Mouse (Mus musculus) heart, postnatal 14 days (tissue): ENCODE measurements around the gene Eva1a. TPM values are rescaled to one million over a fixed set of nuclear protein-coding genes. Genes with fewer than 3 reads are reported as not detected.

Source experiments
- DNase-seq, 2 experiments: peaks; one replicate each; pipeline ENCODE4 v3.0.0; 2021 to 2022
- intact Hi-C: fragments of 180-260 bp; cut with DNase I; formaldehyde crosslinking; loops from one replicate; pipeline ENCODE4 v1.15.1; 2025
- long read RNA-seq, 2 experiments: library from polyadenylated mRNA; stranded (forward); transcript quantifications; one replicate each; pipeline ENCODE4 v2.0.0; 2021
- total RNA-seq, 2 experiments: library from RNA; stranded (reverse); gene quantifications; 2 replicates each; pipeline ENCODE4 v1.2.3; 2021

Eva1a gene
- total RNA-seq: 1 to 10 TPM; 3.7 to 5.2 TPM
- long read RNA-seq, experiment 1, transcript Eva1a-201 (3 exons, 1,773 nt): major isoform, 13 of 15 reads
- long read RNA-seq, experiment 1, partial matches to known transcripts: 1 of 15 reads
- long read RNA-seq, experiment 1, other reads (novel, unspliced or antisense): 1 of 15 reads
- long read RNA-seq, experiment 2, transcript Eva1a-201 (3 exons, 1,773 nt): major isoform, 8 of 9 reads
- long read RNA-seq, experiment 2, partial matches to known transcripts: 1 of 9 reads
- long read RNA-seq, experiment 2, other reads (novel, unspliced or antisense): 0 of 9 reads

DNA sequence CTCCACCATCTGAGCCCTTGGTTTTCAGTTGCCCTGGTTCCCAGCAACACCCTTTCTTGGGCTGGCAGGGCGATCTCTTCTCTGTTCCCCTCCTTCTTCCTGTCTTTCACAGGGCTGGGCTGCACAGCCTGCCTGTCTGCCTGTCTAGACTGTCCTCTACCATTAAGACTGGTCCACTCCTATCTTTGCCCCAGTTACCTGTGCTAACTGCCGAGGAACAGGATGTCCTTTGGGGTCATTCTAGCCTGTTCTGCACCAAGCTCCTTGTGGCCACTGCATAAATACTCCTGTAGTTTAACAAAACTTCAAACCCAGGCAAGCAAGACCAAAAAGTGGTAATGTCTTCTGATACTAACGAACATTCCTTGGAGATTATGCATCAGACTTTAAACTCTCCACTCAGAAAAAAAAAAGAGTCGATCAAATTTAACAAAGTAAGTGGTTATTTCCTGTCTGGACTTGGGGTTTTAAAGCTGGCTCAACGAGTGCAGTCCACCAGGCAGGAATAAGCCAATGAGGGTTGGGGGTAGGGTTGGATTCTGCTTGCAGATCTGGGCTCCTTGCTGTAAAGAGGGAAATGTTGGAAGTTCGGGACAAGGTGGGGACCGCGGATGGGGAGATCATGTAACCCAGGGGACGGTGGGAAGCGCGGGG, at the start of gene Eva1a:
TSS of gene Eva1a (plus strand) at position 210 of the 654 bp plus-strand sequence.
- intact Hi-C loops: loop anchor here (2.0 to 5.0 kb wide), 2 partner anchors 46 to 54 kb away; no protein-coding TSS in a partner anchor
- no peak for DNase-seq

- intact Hi-C loops: no loop called here
- DNase-seq: no peak
Observed at GRCm38 (mm10) chr6:82012392-82012791, 28.5 kb upstream of the Eva1a start.

- intact Hi-C loops: no loop called here
Observed at GRCm38 (mm10) chr6:82021074-82021473, 19.8 kb upstream of the Eva1a start.

GRCm38 (mm10) chr6:82021494-82021893, 19.3 kb upstream of the Eva1a start:
- no peak for DNase-seq
- intact Hi-C loops: no loop called here

More at GRCm38 (mm10) chr6:82021074-82021473, 19.8 kb upstream of the Eva1a start:
- DNase-seq: no peak

DNA sequence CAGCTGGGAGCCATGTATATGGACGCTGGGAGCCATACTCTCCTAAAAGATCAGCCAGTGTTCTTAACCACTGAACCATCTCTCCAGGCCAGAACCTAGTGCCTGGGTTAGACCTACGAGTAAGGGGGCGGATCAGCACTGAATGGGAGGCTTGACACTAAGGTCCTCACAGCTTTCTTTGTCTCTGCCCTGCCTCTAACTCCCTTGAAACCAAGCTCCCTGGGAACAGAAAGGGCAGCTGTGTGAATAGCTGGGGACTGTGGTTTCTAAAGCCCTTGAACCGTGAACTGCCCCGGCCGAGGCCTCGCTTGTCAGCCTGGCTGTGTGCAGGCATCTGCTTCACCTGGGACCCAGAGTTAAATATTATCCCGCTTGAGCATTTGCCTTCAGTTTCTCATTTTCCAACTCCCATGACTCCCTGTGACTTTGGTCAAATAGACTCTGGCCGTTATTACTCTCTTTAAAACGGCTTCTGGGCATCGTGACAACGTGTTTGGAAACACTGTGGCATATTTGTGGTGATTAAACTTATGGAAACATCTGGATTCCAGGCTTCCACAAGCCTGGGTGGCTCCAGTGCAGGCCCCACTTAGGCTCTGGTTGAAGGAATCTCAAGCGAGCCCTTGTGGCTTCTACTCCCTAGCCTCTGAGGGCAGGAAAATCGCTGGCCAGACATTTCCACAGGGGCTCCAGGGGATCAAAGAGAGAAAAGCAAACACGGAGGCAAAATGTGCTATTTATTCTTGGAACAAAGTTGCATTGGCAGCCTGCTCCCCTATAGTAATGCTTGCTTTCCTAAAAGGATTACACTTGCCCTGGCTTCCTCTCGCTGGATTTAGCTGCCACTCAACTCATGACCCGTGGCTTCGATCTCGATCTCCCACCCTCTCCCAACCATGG, 11.0 kb upstream of the Eva1a start:
- peak; percentile 25 to 49 for DNase-seq
- intact Hi-C loops: no loop called here

GRCm38 (mm10) chr6:82030511-82030884, 10.3 kb upstream of the Eva1a start:
- intact Hi-C loops: no loop called here
- DNase-seq: no peak

- no peak for DNase-seq
- intact Hi-C loops: no loop called here
Observed at GRCm38 (mm10) chr6:82037211-82037610, 3.6 kb upstream of the Eva1a start.

- intact Hi-C loops: no loop called here
- no peak for DNase-seq
Observed at GRCm38 (mm10) chr6:82039193-82039592, 1.6 kb upstream of the Eva1a start.

- intact Hi-C loops: loop anchor here (2.0 to 5.0 kb wide), 2 partner anchors 47 to 53 kb away; no protein-coding TSS in a partner anchor
- DNase-seq: no peak
Observed at GRCm38 (mm10) chr6:82039968-82040367, 875 bp upstream of the Eva1a start.

- DNase-seq: peak; percentile 39 to 40
- intact Hi-C loops: loop anchor here (2.0 to 5.0 kb wide), 3 partner anchors 46 to 77 kb away; no protein-coding TSS in a partner anchor
Observed at GRCm38 (mm10) chr6:82041488-82042295, 849 bp downstream of the Eva1a start.

DNA sequence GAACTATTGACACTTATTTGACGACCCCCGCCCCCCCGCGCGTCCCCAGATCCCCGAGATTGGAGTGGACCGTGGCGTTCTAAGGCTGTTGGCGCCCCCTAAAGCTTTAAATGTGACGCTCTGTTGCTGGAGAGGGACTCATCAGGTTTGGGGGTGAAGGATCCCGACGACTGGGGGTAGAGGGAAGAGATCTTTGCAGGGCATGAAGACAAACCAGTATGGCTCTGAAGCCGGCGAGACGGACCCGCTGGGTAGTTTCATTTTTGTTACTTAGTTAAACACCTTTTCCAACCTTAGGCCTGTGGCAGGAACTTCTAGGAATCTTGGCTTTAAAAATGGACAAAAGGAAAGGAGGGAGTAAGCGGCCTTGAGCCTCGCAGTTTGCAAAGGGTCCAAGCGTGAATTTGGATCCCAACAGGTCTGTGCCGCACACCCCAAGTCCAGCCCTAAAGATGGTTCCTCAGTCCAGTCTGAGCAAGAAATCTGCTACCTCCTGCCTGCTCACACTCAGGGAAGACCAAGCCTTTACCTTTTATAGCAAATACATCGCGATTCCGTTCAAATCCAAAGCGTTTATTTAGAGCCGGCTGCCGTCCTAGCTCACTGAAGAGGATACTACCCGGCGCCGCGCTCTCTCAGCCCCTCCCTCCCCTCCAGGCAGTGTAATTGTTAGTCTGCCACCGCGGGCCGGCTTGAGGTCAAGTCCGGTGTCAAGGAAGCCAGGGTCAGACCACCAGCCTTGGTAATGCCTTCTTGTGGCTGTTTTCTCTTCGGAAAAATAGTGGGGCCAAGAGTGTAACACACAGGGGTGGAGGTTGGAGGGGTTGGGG, 1.7 kb downstream of the Eva1a start:
- intact Hi-C loops: loop anchor here (2.0 to 5.0 kb wide), 2 partner anchors 45 to 76 kb away; no protein-coding TSS in a partner anchor
- DNase-seq: peak; percentile 31

DNA sequence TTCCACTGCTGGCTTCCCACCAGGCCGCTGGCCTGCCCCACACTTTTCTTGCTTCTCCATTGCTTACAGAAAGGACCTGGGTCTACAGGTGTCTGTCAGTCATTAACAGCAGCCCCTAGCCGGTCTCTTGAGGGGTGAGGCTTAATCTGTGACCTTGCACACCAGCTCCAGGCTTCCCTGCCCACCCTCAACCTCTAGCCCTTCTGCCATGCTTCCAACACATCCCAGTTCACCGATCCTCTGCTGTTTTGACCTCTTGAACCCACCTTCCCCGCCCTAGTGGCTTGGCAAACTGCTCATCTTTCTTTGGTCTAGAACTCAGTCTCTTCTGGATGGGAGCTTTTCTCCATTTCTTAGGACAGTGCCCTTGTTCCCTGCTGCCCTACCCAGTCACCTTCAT, 2.8 kb downstream of the Eva1a start:
- intact Hi-C loops: loop anchor here (2.0 to 5.0 kb wide), 2 partner anchors 44 to 75 kb away; no protein-coding TSS in a partner anchor

DNA sequence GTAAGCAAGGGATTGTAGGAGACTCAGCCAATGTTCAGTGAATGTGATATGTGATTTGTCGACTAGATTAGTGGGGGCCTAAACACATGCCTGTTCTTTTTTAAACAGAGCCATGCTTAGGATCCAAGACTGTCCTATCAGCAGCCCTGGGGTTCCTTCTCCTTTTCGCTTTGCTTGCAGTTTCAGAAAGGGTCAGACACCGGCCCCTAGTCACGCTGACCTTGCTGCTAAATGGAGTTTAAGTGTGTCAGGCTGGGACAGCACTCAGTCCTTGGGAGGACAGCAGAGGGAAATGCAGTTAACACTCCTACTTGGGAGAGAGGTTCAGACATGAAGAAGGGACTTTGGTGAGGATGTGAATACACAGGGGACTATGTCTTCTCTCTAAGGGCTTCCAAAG, 3.7 kb downstream of the Eva1a start:
- no peak for DNase-seq
- intact Hi-C loops: loop anchor here (5.0 kb wide), 1 partner anchor 43 kb away; no protein-coding TSS in a partner anchor

More for the DNA sequence above, 2.8 kb downstream of the Eva1a start:
- no peak for DNase-seq

- no peak for DNase-seq
- intact Hi-C loops: no loop called here
Observed at GRCm38 (mm10) chr6:82047977-82048376, 7.1 kb downstream of the Eva1a start.

GRCm38 (mm10) chr6:82050201-82050600, 9.4 kb downstream of the Eva1a start:
- intact Hi-C loops: no loop called here
- DNase-seq: no peak

DNA sequence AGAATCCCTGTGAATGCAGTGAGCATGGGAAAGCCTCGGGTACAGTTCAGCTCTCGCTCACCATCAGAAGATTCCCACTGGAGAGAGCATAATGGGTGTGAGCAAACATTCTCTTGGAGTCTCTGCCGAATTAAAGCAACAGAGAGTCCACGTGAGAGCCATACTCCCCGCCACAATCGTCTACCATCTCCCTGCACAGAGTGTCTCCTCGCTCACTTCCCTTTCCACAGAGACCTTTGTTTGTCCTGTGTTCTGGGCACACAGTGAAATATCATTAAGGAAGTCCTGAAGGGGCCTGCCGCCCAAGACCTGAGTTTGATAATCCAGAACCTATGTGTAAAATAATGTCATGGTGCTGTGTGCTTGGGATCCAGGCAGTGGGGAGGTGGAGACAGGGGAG, 10.7 kb downstream of the Eva1a start:
- DNase-seq: no peak
- intact Hi-C loops: no loop called here

DNA sequence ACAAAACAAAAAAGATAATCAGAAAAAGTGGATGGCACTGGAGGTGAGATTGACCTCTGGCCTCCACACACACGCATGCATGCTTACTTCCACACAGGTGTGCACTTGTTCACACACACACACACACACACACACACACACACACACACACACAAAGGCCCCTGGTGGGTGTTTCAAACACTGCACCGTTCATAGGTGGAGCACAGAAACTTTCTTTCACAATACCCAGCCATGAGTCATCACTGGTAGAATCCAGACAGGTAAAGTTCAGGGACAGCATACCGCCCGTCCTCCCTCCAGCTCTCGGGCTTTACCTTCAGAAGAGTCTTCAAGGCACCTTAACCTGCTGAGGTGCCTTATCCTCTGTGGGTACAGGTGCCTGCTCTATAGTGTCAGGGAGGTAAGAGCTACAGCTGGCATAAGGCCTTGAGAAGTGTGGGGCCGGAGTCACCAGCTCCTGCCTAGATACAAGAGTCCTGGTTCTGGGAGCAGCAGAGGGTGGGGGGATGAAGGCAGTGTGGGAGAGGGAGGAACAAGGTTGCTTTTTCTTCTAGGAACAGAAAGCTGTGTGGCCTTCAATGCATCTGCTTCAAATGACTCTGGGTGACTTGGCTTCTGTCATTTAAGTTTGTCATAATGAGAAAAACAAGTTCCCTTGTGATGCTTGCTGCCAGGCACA, 11.3 kb downstream of the Eva1a start:
- DNase-seq: no peak
- intact Hi-C loops: no loop called here

- intact Hi-C loops: no loop called here
- no peak for DNase-seq
Observed at GRCm38 (mm10) chr6:82052726-82053118, 11.9 kb downstream of the Eva1a start.
